Mouse (Mus musculus): ENCODE results near the gene Pdhx.

Gene Pdhx

DNA sequence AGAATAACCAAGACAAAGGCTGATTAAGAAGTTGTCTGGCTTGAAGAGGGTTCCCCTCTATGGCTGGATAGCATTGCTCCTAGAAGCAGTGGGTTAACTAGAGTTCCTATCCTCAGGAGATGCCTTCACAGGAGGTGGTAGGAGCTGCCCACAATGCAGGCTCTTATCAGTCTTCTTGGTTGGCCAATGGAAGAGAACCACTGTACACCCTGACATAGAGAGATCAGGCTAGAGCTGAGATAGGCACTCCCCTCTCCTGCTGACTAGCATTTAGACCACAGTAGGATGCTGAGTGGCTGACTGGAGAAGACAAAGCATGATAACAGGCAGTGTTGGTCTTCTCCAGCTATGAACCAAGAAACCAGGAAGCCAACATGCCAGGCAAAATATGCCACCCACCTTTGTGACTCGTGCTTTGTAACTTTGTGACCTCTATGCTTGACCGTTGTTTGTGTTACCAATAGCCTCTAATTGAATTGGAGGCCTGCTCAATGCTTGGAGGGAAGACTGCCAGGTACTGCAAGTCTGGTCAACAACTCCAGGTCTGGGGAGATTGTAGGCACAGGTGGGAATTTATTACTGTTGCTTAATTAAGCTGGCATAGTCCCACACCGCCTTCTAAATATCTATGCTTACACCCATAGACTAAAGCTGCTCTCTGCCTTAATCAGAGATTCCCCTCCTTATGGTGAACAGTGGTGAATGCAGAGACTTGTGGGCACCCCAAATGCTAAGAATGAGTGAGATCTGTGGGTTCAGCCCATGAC lies 79.3 kb downstream of the Pdhx start:
- in situ Hi-C loops (cut with MboI, MseI): no loop called here

DNA sequence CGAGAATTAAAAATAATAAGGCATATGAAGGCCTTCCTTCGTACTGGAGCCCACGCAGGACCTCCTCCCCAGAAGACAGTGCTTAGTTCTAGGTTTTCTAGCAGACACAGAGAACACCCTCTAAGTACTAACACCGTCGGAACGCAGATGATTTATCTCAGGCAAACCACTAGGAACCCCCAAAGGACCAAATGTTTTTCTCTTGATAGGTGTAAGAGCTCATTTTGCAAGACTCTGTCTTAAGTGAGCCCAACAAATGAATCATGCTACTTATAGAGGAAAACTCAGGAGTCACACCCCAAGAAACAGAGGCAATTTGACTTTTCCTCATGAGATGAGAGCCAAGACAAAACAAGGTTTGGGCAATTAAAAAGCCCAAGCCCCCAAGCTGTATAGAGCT lies 80.9 kb downstream of the Pdhx start:
- in situ Hi-C loops (cut with MboI, MseI): no loop called here

DNA sequence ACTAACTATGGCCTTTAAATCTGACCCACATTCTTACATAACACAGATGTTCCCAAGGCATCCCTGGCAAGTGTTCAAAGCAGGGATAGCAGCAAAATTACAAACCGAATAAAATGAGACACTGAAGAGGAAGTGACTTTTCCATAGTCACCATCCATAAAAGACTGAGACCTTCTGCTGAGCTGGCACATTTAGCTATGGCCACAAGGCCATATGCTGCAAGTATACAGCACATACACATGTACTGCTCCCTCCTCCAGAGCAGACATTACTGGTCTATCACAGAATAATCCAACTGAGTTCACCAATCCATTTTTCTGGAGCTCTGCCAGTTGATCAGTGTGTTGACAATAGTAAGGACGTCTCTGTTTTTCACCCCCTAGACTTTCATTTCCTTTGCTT lies 83.0 kb downstream of the Pdhx start:
- in situ Hi-C loops (cut with MboI, MseI): no loop called here

DNA sequence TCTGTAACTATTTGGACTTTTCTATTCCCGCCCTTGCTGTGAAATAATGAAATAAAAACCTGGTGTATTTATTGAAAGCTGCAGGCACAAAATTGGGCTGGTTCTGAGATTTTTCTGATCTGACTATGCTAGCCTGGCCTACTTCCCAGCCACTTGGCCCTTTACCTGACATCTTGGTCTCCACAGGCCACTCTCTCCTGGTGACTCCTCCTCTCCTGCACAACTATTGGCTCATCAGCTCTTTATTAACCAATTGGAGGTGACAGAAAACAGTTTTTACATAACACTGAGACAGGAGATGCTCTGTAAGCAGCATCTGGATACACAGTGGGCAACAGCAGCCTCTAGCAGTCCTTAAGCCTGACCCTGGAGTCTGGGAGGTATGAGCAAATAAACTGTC lies 83.9 kb downstream of the Pdhx start:
- in situ Hi-C loops (cut with MboI, MseI): no loop called here

DNA sequence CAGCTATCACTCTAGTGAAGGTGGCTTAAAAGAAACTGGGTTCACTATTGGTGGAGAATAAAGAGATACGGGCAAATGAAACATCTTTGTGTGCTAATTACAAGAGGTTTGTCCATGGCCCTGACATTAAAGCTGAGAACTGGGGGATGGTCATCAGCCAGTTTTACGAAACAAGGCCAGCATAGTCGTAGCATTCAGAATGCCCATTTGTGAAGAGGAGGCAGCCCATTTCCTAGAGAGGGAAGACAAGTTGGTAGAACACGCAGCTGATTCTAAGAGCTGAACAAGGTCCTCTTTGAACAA lies 85.7 kb downstream of the Pdhx start:
- in situ Hi-C loops (cut with MboI, MseI): no loop called here

DNA sequence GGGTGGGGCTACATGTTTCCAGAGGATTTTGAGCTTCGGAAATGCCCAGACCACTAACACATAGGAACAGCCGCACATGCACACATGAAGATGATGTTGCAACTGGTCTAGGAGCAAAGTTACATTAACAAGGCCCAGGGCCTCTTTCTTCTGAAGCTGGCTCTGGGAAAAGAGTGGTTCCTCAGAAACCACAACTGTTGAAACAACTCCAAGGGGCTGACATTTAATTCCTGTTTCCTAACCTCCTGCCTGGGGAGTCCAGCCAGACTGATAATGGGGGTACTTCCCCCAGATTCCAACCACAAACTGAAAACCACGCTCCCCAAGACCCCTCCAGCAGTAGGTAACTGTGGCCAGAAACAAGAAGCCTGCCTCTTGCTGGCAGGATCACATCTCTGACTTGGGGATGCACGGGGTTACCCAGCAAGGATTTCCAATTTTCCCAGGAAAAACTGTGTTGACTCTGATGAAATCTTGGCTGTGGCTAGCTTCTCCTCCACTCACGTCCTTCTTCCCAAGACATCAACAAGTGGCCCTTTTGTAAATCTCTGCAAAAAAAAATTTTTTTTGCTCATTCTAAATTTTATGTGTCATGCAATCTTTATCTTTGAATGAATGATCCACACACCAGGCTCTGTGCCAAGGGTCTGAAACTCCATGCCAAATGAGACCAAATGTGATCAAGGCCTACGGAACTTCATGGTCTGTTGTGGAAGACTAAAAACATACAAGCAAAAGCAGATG lies 86.2 kb downstream of the Pdhx start:
- in situ Hi-C loops (cut with MboI, MseI): no loop called here

DNA sequence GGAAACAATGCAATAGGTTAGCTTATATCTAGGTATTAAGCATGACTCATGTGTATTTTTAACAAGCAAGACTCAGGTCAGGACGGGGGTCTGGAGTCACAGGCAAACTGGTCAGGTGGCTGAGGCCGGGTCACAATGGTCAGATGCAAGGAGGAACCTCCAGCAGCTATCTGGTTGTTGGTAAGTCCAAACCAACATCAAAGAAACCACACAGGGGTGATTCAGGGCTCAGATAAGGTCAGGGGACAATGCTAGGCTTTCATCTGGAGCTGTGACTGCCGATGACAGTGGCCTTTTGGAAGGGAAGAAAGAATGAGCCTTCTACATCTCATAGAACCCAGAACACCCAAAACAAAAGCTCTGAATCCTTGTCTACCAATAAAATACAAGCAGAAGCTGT lies 86.9 kb downstream of the Pdhx start:
- in situ Hi-C loops (cut with MboI, MseI): no loop called here

DNA sequence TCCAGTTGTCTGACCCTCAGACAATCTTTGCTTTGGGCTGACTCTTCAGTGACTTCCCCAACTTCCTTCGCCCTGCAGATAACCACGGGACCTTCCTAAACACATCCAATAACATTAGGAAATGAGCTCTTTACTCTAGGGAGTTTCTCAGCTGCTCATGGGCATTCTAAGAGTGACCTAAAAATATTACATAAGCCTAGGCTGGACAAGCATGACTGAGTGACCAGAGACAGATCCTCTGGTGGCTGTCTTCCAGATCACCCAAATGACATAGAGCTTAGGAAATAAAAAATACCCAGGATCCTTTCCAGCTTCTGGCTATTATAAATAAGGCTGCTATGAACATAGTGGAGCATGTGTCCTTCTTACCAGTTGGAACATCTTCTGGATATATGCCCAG lies 90.5 kb downstream of the Pdhx start:
- in situ Hi-C loops (cut with MboI, MseI): no loop called here

DNA sequence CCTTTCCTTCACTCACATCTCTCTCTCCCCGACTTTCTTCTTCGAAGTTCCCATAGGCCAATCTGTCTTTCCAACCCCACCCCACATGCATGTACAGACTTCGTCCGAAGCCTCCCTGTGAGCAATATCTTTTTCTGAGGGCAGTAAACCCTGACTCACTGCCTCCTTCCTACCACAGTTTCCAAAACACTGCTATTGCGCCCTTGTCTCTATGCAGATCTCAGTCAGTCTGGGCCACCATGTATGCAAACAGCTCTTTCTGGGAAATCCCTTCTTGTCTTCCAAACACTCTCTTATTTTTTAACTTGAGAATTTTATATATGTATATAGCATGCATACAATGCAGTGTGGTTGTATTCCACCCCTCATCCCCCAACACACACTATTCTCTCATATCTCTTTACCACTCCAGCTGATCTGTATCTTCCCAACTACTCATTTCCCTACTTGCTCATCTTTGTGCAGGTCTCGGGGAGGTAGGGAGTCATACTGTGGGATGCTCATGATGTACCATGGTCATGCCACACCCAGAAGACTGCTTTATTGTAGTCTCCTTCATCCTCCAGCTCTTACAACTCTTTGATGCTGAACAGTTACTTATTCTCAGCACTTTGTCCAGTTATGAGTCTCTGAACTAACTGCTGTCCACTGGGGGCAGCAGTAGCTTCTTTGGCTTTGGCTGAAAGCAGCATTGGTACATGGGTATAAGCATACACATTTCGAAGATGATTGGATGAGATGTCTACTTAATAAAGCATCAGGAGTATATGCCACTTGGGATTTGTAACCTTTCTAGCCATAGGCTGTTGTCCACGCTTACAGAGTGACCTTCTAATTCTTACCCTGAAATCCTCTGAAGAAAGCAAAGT lies 91.6 kb downstream of the Pdhx start:
- in situ Hi-C loops (cut with MboI, MseI): no loop called here

DNA sequence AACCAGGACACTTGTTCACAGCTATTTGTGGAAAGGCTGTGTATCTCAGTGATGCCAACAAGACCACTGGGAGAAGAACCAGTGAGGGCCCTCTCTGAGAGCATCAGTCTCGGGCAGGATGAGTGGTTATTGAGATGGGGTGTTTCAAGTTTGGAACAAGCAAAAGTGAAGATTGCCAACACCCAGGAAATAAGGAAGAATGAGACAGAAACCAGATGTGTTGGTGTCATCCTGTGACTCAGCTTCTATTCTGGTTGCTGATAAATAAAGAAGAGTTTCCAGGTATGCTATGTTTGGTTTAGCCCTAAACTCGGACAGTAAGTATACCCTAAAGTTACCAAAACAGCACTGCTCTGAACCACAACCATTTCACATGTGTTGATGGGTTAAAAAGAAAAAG lies 92.4 kb downstream of the Pdhx start:
- in situ Hi-C loops (cut with MboI, MseI): no loop called here

DNA sequence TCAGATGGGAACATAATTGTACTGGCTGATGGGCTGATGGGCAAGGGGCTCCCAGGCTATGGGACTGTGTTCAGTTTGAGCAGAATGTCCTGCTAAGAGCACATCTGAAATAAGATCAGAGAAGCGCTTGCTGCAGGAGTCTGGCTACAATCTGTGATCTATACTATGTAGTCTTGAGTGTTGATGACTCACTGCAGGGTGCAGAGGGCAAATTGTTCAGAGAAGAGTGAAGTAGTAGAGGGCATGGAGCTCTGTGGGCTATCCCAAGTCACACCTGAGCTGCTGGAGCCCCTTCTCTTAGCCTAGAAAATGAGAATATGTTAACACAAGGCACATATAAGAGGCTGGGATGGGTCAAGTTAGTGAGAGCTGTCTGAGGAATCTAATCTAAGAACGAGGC lies 93.8 kb downstream of the Pdhx start:
- in situ Hi-C loops (cut with MboI, MseI): no loop called here

DNA sequence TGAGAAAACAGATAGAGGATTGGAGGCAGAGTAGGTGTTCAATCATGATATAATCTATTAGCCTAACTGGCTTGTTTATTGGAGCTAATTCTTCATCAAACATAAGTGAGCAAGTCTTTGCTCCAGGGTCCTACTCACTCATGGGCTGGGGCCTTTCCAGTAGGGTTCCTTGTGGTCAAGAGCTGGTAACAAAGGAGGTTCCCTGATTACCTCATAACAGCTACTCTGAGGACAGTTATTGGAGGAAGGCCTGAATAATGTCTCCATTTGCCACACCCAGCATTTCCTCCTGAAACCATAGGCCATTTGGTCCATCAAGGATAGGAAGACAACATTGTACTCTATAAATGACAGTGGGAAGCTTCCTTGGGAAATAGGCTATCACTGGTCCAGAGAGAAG lies 94.2 kb downstream of the Pdhx start:
- in situ Hi-C loops (cut with MboI, MseI): no loop called here

DNA sequence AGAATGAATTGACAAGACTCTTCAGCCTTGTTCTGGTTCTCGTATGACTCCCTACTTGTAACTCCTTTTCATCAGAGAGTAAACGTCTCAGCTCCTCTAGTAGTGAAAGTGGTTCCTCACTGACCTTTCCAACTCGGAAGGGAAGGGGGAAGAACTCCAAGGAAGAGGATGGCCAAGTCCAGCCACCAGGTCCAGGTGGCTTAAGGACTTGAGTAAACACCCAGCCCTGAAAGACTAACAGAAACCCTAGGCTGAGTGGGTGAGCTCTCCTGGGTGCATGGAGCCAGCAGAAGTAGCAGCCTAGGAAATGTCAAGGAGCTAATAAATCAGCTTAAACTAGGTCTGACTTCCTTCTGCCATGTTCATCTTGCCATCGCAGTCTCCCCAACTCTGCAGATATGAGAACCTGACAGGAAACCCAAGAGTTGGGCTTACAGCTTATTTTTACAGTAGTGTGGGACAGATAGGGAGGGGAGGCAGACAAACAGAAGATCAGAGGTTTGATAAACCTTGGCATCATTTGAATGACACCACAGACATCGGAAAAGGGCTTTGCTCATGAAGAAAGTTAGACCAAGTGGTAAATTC lies 97.9 kb downstream of the Pdhx start:
- in situ Hi-C loops (cut with MboI, MseI): no loop called here

DNA sequence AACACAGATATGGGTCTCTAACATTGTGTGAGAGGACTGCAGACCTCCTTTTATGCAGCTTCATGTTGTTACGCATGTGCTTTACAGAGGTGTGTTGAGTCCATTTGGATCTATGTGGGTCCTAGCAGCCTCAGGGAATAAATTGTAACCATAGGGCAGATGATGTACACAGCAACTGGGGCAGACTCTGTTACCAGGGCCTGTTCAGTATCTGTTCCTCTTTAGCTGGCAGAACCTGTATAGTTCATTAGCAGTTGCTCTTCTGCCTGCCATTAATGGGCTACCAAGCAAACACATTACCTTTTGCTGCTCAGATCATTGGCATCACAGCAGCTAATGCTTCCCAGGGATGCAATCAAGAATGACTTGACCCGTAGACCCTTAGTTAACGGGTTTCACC lies 100.2 kb downstream of the Pdhx start:
- in situ Hi-C loops (cut with MboI, MseI): no loop called here

DNA sequence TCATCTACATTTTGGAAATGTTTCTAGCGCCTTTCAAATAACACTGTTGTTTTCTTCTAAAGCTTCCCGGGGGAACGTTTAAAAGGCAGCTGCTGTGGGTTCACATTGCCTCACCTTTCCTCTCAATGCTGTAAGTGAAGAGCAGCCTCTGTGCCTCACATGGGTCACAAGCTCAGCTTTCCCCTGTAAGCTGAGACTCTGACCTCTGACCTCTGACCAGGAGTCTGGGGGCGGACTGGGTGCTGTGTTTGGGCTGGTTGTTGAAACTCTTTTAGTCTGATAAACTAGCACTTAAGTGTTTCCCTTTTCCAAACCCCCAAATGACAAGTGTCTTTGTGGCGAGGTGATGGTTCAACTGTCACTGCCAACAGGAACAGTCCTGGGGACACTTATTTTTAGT lies 100.7 kb downstream of the Pdhx start:
- in situ Hi-C loops (cut with MboI, MseI): no loop called here

DNA sequence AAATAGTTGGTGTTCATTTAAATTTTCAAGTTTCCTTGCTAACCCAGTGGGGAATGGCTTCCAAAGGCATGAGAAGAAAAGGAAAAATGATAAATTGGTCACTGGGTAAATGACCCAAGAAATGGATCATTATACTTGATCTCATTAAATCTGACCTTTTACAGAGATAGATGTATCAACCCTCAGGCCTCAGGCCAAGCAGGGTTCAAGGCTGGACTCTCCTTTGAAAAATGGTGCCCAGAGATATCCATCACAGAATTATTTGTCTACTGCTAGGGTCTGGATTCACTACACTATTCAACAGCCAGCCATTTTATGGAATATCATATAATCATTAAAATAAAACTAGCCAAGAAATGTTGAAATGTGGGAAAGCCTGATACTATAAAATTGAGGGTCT lies 101.4 kb downstream of the Pdhx start:
- in situ Hi-C loops (cut with MboI, MseI): no loop called here
